Mouse (Mus musculus) stomach, embryonic 15.5 days (tissue): ENCODE measurements around the gene Vmn1r87. TPM values are rescaled to one million over a fixed set of nuclear protein-coding genes. Genes with fewer than 3 reads are reported as not detected.
"Not testable (repeated sequence)": the region's sequence is repeated elsewhere in the genome, so short reads cannot be mapped to it uniquely, and the experiment has no call there.

Source experiments
- ATAC-seq: fragments of 200-750 bp; cut with Nextera tagmentation; 2 replicates; pipeline ENCODE4 v1.8.0; 2017; ENCODE audit warnings: low read depth, moderate number of reproducible peaks, moderate TSS enrichment; ENCODE audit not compliant: insufficient read depth, low FRiP score
- H3K27ac ChIP-seq: fragments of 300-500 bp; sonication (generic); 2 replicates; pipeline ENCODE4 v1.5.1; 2015; ENCODE audit warnings: mild to moderate bottlenecking, inconsistent platforms
- H3K27me3 ChIP-seq: fragments of 300-500 bp; sonication (generic); replicated peaks from 2 replicates; pipeline ENCODE4 v1.6.1; 2015; ENCODE audit warnings: inconsistent platforms
- H3K36me3 ChIP-seq: fragments of 300-500 bp; sonication (generic); 2 replicates; pipeline ENCODE4 v1.6.1; 2015; ENCODE audit warnings: inconsistent platforms
- H3K4me1 ChIP-seq: fragments of 300-500 bp; sonication (generic); 2 replicates; pipeline ENCODE4 v1.6.1; 2015; ENCODE audit warnings: inconsistent platforms
- H3K4me2 ChIP-seq: fragments of 300-500 bp; sonication (generic); 2 replicates; pipeline ENCODE4 v1.6.1; 2015; ENCODE audit warnings: mild to moderate bottlenecking, inconsistent platforms
- H3K4me3 ChIP-seq: fragments of 300-500 bp; sonication (generic); replicated peaks from 2 replicates; pipeline ENCODE4 v1.5.1; 2015; ENCODE audit warnings: inconsistent platforms
- H3K9ac ChIP-seq: fragments of 300-500 bp; sonication (generic); 2 replicates; pipeline ENCODE4 v1.6.1; 2015; ENCODE audit warnings: inconsistent platforms
- H3K9me3 ChIP-seq: fragments of 300-500 bp; sonication (generic); 2 replicates; pipeline ENCODE4 v1.6.1; 2016; ENCODE audit warnings: inconsistent platforms
- WGBS: fragments of 180-500 bp; shearing (Covaris S2); methylation state at CpG from one replicate; pipeline ENCODE4 v1.1.7; 2015; 5-methylcytosine and 5-hydroxymethylcytosine counted together
- polyA plus RNA-seq: library from polyadenylated mRNA; unstranded; fragments of >200 nt; fragmentation: Nextera tagmentation; extraction: Ambion mirVana; gene quantifications from 2 replicates; pipeline ENCODE4 v1.2.1, GENCODE M21; 2015

Gene Vmn1r87
- polyA plus RNA-seq: not detected in 2 replicates

- Histone ChIP-seq H3K9me3 (no peaks in the 10 kb centered on the region), H3K27ac (no peak within 1 kb of the TSS), H3K9ac (no peak within 1 kb of the TSS), H3K4me1 (no peaks in the 10 kb centered on the region), H3K27me3 (no peaks in the 10 kb centered on the region), H3K4me2 (no peak within 1 kb of the TSS), H3K4me3 (no peak within 1 kb of the TSS), H3K36me3 (no peaks in the 10 kb centered on the region)
- WGBS: 56% methylated on average over 1 of the region's 1 CpGs
- no peak for ATAC-seq
Measured at GRCm38 (mm10) chr7:13140057-13140456, at the start of gene Vmn1r87. Gene Vmn1r87 (minus strand): TSS chr7:13140157.

GRCm38 (mm10) chr7:13159268-13159667, 19.3 kb upstream of the Vmn1r87 start, which contains the start of gene Vmn1r88:
Gene Vmn1r88 (plus strand): TSS chr7:13159568.
- no peak for ATAC-seq
- no peak within 1 kb of the TSS for H3K27ac ChIP-seq
- H3K4me2 ChIP-seq: no peak within 1 kb of the TSS
- no peaks in the 10 kb centered on the region for H3K27me3 ChIP-seq
- no peak within 1 kb of the TSS for H3K4me3 ChIP-seq
- H3K9ac ChIP-seq: no peak within 1 kb of the TSS
- no peaks in the 10 kb centered on the region for H3K9me3 ChIP-seq
- H3K4me1 ChIP-seq: no peaks in the 10 kb centered on the region
- H3K36me3 ChIP-seq: no peaks in the 10 kb centered on the region

- Histone ChIP-seq H3K27me3 (no peaks in the 10 kb centered on the region), H3K4me2 (no peak overlapping the region), H3K27ac (no peak overlapping the region), H3K9me3 (no peaks in the 10 kb centered on the region), H3K9ac (no peak overlapping the region), H3K36me3 (no peaks in the 10 kb centered on the region), H3K4me1 (no peaks in the 10 kb centered on the region), H3K4me3 (no peak overlapping the region)
- no peak for ATAC-seq
Measured at GRCm38 (mm10) chr7:13137340-13137739, 2.6 kb downstream of the Vmn1r87 start.

- H3K4me2 ChIP-seq: no peak overlapping the region
- no peaks in the 10 kb centered on the region for H3K27me3 ChIP-seq
- H3K4me1 ChIP-seq: no peaks in the 10 kb centered on the region
- no peak overlapping the region for H3K9ac ChIP-seq
- no peak overlapping the region for H3K4me3 ChIP-seq
- H3K9me3 ChIP-seq: no peaks in the 10 kb centered on the region
- H3K36me3 ChIP-seq: no peaks in the 10 kb centered on the region
- no peak for ATAC-seq
- H3K27ac ChIP-seq: no peak overlapping the region
- 86% methylated on average over 2 of the region's 2 CpGs for WGBS
Measured at GRCm38 (mm10) chr7:13131856-13132255, 8.1 kb downstream of the Vmn1r87 start.

GRCm38 (mm10) chr7:13123554-13124153, 16.3 kb downstream of the Vmn1r87 start:
- H3K9ac ChIP-seq, H3K9me3 ChIP-seq, H3K27ac ChIP-seq, H3K36me3 ChIP-seq, H3K27me3 ChIP-seq, H3K4me1 ChIP-seq: not testable (repeated sequence)
- H3K4me3 ChIP-seq: peak overlapping the region; percentile 21; the same call in 1 of the 2 replicates
- under 1% methylated on average over 21 of the region's 34 CpGs for WGBS
- ATAC-seq: peak; percentile 88
- H3K4me2 ChIP-seq: peak overlapping the region; percentile 43

GRCm38 (mm10) chr7:13119817-13120216, 20.1 kb downstream of the Vmn1r87 start, which contains the start of gene Vmn1r86:
Gene Vmn1r86 (minus strand): TSS chr7:13119917.
- H3K4me1 ChIP-seq: no peaks in the 10 kb centered on the region
- no peak within 1 kb of the TSS for H3K4me3 ChIP-seq
- H3K27me3 ChIP-seq: no peaks in the 10 kb centered on the region
- H3K4me2 ChIP-seq: no peak within 1 kb of the TSS
- H3K9ac ChIP-seq: no peak within 1 kb of the TSS
- no peaks in the 10 kb centered on the region for H3K9me3 ChIP-seq
- H3K27ac ChIP-seq: no peak within 1 kb of the TSS
- no peak for ATAC-seq
- H3K36me3 ChIP-seq: no peaks in the 10 kb centered on the region

- Histone ChIP-seq H3K9ac (no peak within 1 kb of the TSS), H3K4me1 (no peaks in the 10 kb centered on the region), H3K27ac (no peak within 1 kb of the TSS), H3K4me2 (no peak within 1 kb of the TSS), H3K9me3 (no peaks in the 10 kb centered on the region), H3K4me3 (no peak within 1 kb of the TSS), H3K36me3 (no peaks in the 10 kb centered on the region), H3K27me3 (no peaks in the 10 kb centered on the region)
- ATAC-seq: no peak
- 56% methylated on average over 3 of the region's 3 CpGs for WGBS
Measured at GRCm38 (mm10) chr7:13095073-13095472, 44.9 kb downstream of the Vmn1r87 start, which contains the start of gene Vmn1r85. Gene Vmn1r85 (minus strand): TSS chr7:13095173.

Other genes with a start within 250 kb of the Vmn1r87 start
- 13.3 and 15.6 TPM in 2 replicates for gene Zscan22, start 242.3 kb downstream of the Vmn1r87 start, polyA plus RNA-seq
- gene Rps5, start 217.9 kb downstream of the Vmn1r87 start, polyA plus RNA-seq: 988 and 1,049 TPM in 2 replicates
- 1.0 and 1.3 TPM in 2 replicates for gene Rnf225, start 212.7 kb downstream of the Vmn1r87 start, polyA plus RNA-seq
- 8.9 and 10.3 TPM in 2 replicates for gene Zfp324, start 174.3 kb downstream of the Vmn1r87 start, polyA plus RNA-seq
- gene Zfp446, start 162.3 kb downstream of the Vmn1r87 start, polyA plus RNA-seq: 6.9 and 8.4 TPM in 2 replicates
- gene Slc27a5, start 142.0 kb downstream of the Vmn1r87 start, polyA plus RNA-seq: 0.64 and 1.8 TPM in 2 replicates
- 216 and 252 TPM in 2 replicates for gene Trim28, start 141.0 kb downstream of the Vmn1r87 start, polyA plus RNA-seq
- 20.4 and 21.9 TPM in 2 replicates for gene Zbtb45, start 130.1 kb downstream of the Vmn1r87 start, polyA plus RNA-seq
- gene Chmp2a, start 105.3 kb downstream of the Vmn1r87 start, polyA plus RNA-seq: 161 and 167 TPM in 2 replicates
- 105 and 107 TPM in 2 replicates for gene Ube2m, start 101.9 kb downstream of the Vmn1r87 start, polyA plus RNA-seq
- gene Mzf1, start 85.4 kb downstream of the Vmn1r87 start, polyA plus RNA-seq: 2.7 and 3.0 TPM in 2 replicates
- gene Vmn1r85, start 45.0 kb downstream of the Vmn1r87 start, polyA plus RNA-seq: not detected in 2 replicates
- gene Vmn1r86, start 20.2 kb downstream of the Vmn1r87 start, polyA plus RNA-seq: not detected in 2 replicates
- gene Vmn1r88, start 19.4 kb upstream of the Vmn1r87 start, polyA plus RNA-seq: 0.01 TPM in 1 of 2 replicates, not detected in the other
- not detected in 2 replicates for gene Vmn1r89, start 72.9 kb upstream of the Vmn1r87 start, polyA plus RNA-seq
- 94.6 and 97.4 TPM in 2 replicates for gene Lig1, start 137.1 kb upstream of the Vmn1r87 start, polyA plus RNA-seq
- 7.3 and 9.3 TPM in 2 replicates for gene Zswim9, start 138.6 kb upstream of the Vmn1r87 start, polyA plus RNA-seq
- gene Pla2g4c, start 184.5 kb upstream of the Vmn1r87 start, polyA plus RNA-seq: 0.95 and 1.1 TPM in 2 replicates